Mouse (Mus musculus) cerebellum, adult 11 months (tissue): ENCODE data around the gene Mepce.
"Not testable (repeated sequence)": the region's sequence is repeated elsewhere in the genome, so short reads cannot be mapped to it uniquely, and the experiment has no call there.

ENCODE experiments used
- DNase-seq: peaks from one replicate; pipeline ENCODE4 v3.0.0; 2022

The Mepce gene

GRCm38 (mm10) chr5:137787151-137787928 lies at the start of gene Mepce, which contains the start of gene Zcwpw1:
Mepce (minus strand) TSS chr5:137787655.
Zcwpw1 (plus strand) TSS chr5:137787798.
- peak; percentile 97 for DNase-seq

DNA sequence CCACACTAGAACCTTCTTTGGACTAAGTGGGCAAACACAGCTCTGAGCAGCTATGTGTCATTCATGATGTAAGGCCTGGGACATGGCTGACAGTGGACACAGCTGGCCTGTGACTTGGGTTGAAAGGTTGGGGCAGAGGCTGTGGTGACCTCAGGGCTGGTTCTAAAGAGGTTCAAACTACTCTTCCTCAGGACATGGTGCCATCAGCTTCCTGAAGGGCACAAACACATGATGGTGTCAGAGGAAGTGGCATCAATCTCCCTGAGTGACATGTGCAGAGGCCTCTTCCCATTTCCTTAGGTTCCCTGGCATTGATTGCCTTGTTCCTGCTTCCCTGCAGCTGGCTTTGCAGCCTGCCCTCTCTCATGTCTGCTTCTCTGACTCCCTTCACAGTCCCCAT lies 49.7 kb upstream of the Mepce start:
- not testable (repeated sequence) for DNase-seq

DNA sequence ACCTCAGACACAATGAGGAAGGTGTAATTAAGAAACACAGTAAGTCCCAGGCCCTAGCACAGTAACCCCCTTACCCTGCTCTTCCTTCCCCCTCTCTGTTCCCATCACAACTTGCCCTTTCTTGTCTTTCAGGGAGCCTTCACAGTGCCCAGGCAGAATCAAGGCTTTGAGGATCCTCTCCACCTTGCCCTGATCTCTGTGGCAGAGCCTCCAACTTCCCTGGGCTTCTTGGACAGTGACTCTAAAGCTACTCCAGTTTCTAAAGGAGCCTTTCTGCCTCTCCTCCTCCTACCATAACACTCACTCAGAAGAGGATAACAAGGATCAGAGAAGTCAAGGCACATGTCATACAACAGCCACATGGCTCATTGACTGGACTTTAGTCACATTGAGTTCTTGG lies 49.2 kb upstream of the Mepce start:
- no peak for DNase-seq

- not testable (repeated sequence) for DNase-seq
Observed at GRCm38 (mm10) chr5:137835966-137836520, 48.6 kb upstream of the Mepce start, which contains the start of gene Pilra. Pilra (minus strand) TSS chr5:137836281.

DNA sequence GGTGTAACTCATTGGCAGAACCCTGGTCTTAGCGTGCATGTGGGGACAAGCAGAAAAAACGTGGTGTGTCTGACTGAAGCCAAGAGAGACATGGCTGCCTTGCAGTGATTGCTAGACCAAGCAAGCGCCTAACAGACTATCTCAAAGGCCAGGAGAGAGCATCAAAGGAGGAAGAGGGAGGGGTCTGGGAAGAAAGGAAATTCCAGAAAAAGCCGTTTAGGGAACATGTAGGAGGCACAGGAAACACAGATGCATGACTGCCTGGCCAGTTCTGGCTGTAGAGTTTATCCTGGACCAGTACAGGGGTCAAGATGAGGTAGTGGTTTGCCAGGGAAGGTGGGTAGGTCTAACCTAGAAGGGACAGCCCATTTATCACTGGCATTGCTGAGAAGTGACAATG lies 46.0 kb upstream of the Mepce start:
- DNase-seq: no peak

DNA sequence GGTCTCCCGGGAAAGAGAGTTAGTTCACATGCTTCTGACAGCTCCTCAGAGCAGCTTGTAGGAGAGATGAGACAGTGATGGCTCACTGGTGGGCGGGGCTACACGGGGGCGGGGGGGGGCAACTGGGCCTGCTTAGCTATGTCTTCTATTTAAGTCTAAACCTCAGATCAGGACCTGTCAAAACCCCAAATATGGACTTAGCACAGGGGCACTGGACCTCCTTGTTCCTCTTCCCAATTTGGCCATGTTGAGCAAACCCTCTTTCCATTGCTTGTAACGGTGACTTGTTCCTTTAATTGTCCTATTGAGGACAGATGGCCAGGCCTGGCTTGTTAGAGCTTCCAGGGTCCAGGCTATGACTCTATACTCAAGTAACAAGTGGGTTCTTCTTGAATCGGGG lies 44.1 kb upstream of the Mepce start:
- no peak for DNase-seq

GRCm38 (mm10) chr5:137831106-137831505 lies 43.7 kb upstream of the Mepce start:
- DNase-seq: no peak

GRCm38 (mm10) chr5:137830238-137830637 lies 42.8 kb upstream of the Mepce start:
- no peak for DNase-seq

DNA sequence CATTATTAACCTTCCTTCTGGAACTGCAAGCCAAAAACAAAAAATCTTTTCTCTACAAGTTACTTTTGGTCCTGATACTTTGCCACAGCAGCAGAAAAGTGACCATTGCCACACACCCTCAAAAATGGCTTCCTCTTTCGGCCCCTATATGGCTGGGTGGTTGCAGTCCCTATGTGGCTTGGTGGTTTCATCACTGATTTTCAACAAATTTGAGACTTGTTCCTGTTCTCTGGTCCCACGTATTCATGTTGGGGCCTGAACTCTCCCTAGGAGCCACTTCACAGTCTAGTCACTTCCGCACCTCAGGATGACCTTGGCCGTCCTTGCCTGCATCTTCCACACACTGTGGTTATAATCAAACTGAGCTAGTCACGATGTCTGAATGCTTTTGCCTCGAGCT lies 41.2 kb upstream of the Mepce start:
- no peak for DNase-seq

- no peak for DNase-seq
Observed at GRCm38 (mm10) chr5:137826421-137826820, 39.0 kb upstream of the Mepce start.

DNA sequence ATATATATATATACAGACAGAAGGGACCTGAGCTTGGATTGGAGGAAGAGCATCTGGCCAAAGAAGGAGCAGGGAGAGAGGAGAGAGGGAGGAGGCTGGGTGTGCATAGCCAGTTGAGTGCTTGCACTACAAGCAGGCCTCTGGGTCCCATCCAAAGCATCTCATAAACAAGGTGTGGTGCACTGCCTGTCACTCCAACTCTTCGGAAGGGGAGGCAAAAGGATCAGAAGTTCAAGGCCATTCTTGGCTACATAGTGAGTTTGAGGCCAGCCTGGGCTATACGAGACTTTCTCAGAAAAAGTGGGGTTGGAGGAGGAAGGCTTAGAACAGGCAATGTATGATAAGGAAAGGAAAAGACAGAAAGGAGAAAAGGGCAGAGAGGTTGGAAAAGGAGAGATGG lies 38.5 kb upstream of the Mepce start:
- DNase-seq: no peak

- no peak for DNase-seq
Observed at GRCm38 (mm10) chr5:137825030-137825429, 37.6 kb upstream of the Mepce start.

- no peak for DNase-seq
Observed at GRCm38 (mm10) chr5:137823455-137824045, 36.1 kb upstream of the Mepce start.

GRCm38 (mm10) chr5:137822602-137823001 lies 35.1 kb upstream of the Mepce start:
- DNase-seq: no peak

DNA sequence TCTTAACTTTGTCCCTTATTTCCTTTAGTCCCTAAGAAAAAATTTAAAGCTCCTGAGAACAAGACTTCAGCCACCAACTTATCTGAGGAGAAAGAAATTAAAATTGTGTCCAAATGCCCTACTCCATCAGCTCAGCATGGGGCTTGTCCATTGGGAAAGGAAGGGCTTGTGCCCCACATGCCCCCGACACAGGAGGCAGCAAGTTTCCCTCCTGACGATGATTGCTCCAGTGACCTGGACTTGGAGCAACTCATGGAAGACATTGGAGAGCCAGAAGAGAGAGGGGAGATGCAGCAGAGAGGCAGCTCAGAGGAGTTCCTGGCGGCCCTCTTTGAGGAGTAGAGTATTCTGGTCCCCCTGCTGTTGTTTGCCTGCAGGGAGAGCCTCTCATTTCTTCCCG lies 34.7 kb upstream of the Mepce start:
- no peak for DNase-seq

GRCm38 (mm10) chr5:137817466-137818222 lies 30.2 kb upstream of the Mepce start:
- DNase-seq: no peak

GRCm38 (mm10) chr5:137808316-137808715 lies 20.9 kb upstream of the Mepce start:
- DNase-seq: no peak

- no peak for DNase-seq
Observed at GRCm38 (mm10) chr5:137806158-137806557, 18.7 kb upstream of the Mepce start.

- no peak for DNase-seq
Observed at GRCm38 (mm10) chr5:137800917-137801316, 13.5 kb upstream of the Mepce start.

GRCm38 (mm10) chr5:137796606-137797005 lies 9.2 kb upstream of the Mepce start:
- no peak for DNase-seq

- DNase-seq: no peak
Observed at GRCm38 (mm10) chr5:137791553-137791952, 4.1 kb upstream of the Mepce start.

DNA sequence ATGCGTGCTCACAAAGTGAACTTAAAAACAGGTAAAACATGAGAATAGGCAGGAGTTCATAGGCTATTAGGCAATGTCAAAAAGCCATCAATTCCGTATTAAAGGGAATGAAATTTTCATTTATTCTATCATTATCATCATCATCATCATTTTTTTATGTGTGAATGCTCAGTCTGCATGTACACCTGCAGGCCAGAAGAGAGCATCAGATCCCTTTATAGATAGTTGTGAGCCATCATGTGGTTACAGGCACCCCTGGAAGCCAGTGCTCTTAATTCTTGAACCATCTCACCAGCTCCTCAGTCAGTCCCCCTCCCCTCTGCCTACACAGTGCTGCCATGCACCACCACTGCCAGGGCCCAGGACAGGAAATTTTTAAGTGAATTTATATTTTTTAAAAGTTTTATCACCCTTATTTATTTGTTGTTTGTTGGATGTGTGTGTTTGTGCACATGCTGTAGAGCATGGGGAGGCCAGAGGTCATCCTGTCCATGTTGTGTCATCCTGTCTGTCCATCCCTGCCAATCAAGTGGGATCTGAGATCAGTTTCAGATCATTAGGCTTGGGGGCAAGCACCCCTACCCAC lies 1.6 kb upstream of the Mepce start:
- DNase-seq: no peak

- peak; percentile 63 for DNase-seq
Observed at GRCm38 (mm10) chr5:137788171-137788570, 716 bp upstream of the Mepce start.
